Mouse (Mus musculus): ENCODE results near the gene Zrsr2.

Zrsr2 gene

DNA sequence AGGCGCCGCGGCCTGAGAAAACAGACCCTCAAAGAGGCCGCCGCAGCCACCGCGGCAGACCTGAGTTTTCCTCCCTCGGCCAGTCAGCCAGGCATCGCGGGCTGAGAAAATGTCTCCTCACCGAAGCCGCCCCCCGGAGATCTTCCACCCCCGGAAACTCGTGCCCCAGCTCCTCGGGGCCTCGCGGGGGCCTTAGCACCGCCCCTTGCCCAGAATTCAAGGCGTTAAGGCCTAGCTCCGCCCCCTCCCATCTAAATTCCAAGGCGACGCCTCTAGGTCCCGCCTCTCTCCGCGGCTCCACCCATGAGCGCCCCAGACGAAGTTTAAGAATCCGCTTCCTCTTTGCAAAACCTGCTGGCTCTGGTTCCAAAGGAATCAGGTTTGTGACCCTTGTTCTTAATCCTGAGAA lies at the start of gene Zrsr2:
TSS of gene Zrsr2 (minus strand) at position 195 of the 409 bp plus-strand sequence.
- in situ Hi-C loops (cut with MboI; ENCODE audit: low pct_unique_long_range_greater_than_20kb in 1 of 2, low sequenced_read_pairs in 2 of 2, unreplicated experiment in 1 of 2), result loop anchor here (25.0 kb wide), 1 partner anchor 454 kb away; the partner anchor contains the start of gene Piga (in 2 of the 2)

DNA sequence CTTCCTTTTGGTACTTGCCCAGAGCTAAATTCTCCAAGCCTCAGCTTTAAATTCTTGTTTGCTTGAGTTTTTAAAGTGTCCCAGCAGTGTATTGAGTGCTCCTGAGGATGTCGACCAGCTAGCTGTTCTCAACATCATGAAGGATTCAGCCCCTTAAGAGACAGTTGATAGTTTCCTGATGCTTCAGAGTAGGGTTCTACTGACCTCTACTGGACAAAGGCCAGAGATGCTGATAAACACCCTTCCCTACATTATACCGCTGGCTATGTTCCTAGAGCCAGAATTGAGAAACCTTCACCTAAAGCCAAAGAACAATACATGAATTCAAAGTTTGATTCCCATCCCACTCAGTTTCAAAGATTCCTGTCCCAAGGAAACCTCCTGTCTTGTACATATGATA lies 46.3 kb upstream of the Zrsr2 start:
- in situ Hi-C loops (cut with MboI; ENCODE audit: low pct_unique_long_range_greater_than_20kb in 1 of 2, low sequenced_read_pairs in 2 of 2, unreplicated experiment in 1 of 2), result no loop called here

DNA sequence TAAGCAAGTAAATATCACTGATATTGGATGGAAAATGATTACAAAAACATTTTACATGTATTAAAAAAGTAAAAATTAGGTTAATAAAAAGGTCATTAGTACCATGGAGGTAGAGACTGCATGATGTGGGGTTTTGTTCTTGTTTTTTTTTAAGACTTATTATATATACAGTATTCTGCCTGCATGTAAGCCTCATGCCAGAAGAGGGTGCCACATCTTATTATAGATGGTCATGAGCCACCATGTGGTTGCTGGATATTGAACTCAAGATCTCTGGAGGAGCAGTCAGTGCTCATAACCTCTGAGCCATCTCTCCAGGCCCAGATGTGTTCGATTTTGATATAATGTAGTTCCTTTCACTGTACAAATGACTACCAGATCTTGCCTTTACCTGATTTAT lies 41.4 kb upstream of the Zrsr2 start:
- in situ Hi-C loops (cut with MboI; ENCODE audit: low pct_unique_long_range_greater_than_20kb in 1 of 2, low sequenced_read_pairs in 2 of 2, unreplicated experiment in 1 of 2), result no loop called here

DNA sequence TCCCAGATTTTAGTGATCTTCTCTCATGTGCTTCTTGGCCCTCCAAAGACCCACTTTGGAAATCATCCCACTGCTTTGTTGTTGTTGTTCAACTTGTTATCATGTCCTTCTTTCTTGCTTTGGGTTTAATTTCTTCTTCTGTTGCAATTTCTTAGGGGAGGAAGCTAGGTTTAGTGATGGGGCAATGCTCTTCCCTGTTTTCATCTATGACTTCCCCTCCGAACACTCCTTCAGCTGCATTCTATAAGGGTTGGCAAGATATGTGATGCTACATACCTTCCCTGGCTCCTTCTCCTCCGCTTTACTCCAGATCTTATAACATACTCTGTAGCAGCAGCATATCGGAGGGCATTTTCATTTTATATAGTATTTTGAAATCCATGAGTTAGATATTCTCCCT lies 38.3 kb upstream of the Zrsr2 start:
- in situ Hi-C loops (cut with MboI; ENCODE audit: low pct_unique_long_range_greater_than_20kb in 1 of 2, low sequenced_read_pairs in 2 of 2, unreplicated experiment in 1 of 2), result no loop called here

GRCm38 (mm10) chrX:163987718-163988374 lies 29.4 kb upstream of the Zrsr2 start:
- in situ Hi-C loops (cut with MboI; ENCODE audit: low pct_unique_long_range_greater_than_20kb in 1 of 2, low sequenced_read_pairs in 2 of 2, unreplicated experiment in 1 of 2), result no loop called here

GRCm38 (mm10) chrX:163982129-163982528 lies 23.7 kb upstream of the Zrsr2 start:
- in situ Hi-C loops (cut with MboI; ENCODE audit: low pct_unique_long_range_greater_than_20kb in 1 of 2, low sequenced_read_pairs in 2 of 2, unreplicated experiment in 1 of 2), result no loop called here

GRCm38 (mm10) chrX:163981500-163981899 lies 23.0 kb upstream of the Zrsr2 start:
- in situ Hi-C loops (cut with MboI; ENCODE audit: low pct_unique_long_range_greater_than_20kb in 1 of 2, low sequenced_read_pairs in 2 of 2, unreplicated experiment in 1 of 2), result no loop called here

DNA sequence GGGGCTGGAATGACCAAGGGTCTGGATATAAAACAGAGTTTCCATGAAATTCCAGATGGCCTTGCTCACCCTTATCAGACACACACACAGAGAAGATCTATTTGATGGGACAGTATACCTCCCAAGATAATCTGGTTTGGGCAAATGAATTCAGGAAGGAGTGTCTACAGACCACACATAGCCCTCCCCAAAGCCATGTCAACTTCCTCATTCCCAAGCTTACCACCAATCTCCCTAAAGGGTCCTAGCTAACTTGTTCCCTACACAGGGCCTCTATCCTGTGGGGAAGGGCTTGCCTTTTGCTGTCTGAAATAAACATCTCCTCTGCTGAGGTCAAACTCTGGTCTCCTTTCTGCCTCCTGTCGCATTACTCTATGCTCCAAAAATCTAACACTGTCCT lies 22.6 kb upstream of the Zrsr2 start:
- in situ Hi-C loops (cut with MboI; ENCODE audit: low pct_unique_long_range_greater_than_20kb in 1 of 2, low sequenced_read_pairs in 2 of 2, unreplicated experiment in 1 of 2), result no loop called here

DNA sequence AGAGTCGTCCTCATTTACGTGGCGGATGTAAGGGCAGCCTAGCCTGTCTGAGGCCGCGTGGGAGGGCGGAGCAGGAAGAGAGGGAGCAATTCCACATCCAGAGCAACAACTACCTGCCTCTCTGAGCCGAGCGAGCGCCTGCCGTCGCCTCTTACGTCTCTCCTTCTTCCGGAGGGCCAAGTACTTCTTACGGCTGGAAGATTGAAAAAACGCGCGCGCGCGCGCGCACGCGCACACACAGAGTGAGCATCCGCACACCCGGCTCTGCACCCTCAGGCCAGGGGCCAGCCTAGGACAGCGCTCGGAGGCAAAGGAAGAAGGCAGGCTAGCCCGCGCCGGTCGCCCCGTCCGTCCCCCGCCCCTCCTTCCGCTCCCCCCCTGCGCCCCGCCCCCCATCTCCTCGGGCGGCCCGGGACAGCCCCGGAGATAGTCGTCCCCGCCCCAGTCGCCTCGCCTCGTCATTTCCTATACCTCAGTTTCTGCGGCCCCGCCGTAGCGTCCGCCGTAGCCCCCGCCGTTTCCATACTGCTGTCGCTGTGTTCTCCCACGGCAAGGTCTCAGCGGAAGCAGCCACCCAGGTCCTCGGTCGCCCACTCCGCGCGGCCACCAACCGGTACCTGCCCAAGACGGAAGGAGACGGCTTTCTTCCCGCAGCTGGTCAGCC lies 526 bp downstream of the Zrsr2 start:
- in situ Hi-C loops (cut with MboI; ENCODE audit: low pct_unique_long_range_greater_than_20kb in 1 of 2, low sequenced_read_pairs in 2 of 2, unreplicated experiment in 1 of 2), result loop anchor here (25.0 kb wide), 1 partner anchor 454 kb away; the partner anchor contains the start of gene Piga (in 2 of the 2)

GRCm38 (mm10) chrX:163957381-163957780 lies 1.1 kb downstream of the Zrsr2 start:
- in situ Hi-C loops (cut with MboI; ENCODE audit: low pct_unique_long_range_greater_than_20kb in 1 of 2, low sequenced_read_pairs in 2 of 2, unreplicated experiment in 1 of 2), result loop anchor here (25.0 kb wide), 1 partner anchor 455 kb away; the partner anchor contains the start of gene Piga (in 2 of the 2)

DNA sequence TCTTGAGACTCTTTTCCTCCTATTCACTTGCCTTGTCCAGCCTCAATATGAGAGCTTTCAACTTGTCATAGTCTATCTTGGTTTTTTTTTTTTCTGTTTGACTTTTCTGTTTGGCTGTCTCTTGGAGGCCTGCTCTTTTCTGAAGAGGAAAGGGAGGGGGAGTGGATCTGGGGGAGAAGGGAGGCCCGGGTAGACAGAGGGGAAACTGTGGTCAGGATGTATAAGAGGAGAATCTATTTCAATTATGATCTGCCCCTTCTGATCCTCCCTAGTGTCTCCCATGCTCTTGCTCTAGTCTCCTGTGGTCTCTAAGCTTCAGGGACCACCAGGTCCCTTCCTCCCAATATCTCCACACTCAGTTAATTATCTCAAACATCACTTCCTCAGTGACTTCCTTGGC lies 6.8 kb downstream of the Zrsr2 start:
- in situ Hi-C loops (cut with MboI; ENCODE audit: low pct_unique_long_range_greater_than_20kb in 1 of 2, low sequenced_read_pairs in 2 of 2, unreplicated experiment in 1 of 2), result loop anchor here (25.0 kb wide), 1 partner anchor 461 kb away; the partner anchor contains the start of gene Piga (in 2 of the 2)

- in situ Hi-C loops (cut with MboI; ENCODE audit: low pct_unique_long_range_greater_than_20kb in 1 of 2, low sequenced_read_pairs in 2 of 2, unreplicated experiment in 1 of 2), result no loop called here
Measured at GRCm38 (mm10) chrX:163944381-163944780, 14.1 kb downstream of the Zrsr2 start.

DNA sequence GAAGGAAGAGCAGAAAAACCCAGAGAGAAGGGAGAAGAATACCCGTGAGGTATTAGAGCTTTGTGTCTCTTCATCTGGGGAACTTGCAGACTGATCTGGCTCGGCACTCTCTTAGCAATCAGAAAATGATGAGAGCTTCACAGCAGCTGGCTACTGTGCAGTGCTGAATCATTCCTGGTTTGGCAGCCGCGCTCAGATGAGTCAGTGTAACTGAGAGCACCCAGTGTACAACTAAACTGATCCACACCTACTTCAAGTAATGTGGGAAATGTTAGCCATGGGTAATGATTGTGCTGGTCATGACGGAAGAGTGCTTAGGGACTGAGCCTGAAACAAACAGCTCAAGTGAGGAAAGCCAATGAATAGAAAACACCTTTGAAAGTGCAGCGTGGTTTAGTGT lies 19.9 kb downstream of the Zrsr2 start:
- in situ Hi-C loops (cut with MboI; ENCODE audit: low pct_unique_long_range_greater_than_20kb in 1 of 2, low sequenced_read_pairs in 2 of 2, unreplicated experiment in 1 of 2), result no loop called here

GRCm38 (mm10) chrX:163934731-163935130 lies 23.7 kb downstream of the Zrsr2 start:
- in situ Hi-C loops (cut with MboI; ENCODE audit: low pct_unique_long_range_greater_than_20kb in 1 of 2, low sequenced_read_pairs in 2 of 2, unreplicated experiment in 1 of 2), result no loop called here

- in situ Hi-C loops (cut with MboI; ENCODE audit: low pct_unique_long_range_greater_than_20kb in 1 of 2, low sequenced_read_pairs in 2 of 2, unreplicated experiment in 1 of 2), result no loop called here
Measured at GRCm38 (mm10) chrX:163929550-163929949, 28.9 kb downstream of the Zrsr2 start.

DNA sequence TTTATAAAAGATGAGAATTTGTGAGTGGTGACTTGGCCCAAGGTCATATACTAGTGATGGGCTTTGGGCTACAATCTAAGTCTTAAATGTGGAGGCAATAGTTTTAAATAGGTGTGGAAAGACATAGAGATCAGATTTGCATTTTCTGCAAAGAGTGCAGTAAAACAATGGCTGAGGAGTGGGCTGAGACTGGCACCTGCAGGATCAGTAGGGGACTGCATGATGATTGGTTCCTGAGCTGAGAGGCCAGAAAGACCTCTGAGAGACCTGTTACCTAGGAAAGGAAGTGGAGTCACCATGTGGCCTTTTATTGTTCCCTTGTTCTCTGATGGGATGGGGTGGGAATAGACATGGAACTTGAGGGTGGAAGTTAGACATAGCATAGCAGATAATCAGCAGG lies 45.7 kb downstream of the Zrsr2 start:
- in situ Hi-C loops (cut with MboI; ENCODE audit: low pct_unique_long_range_greater_than_20kb in 1 of 2, low sequenced_read_pairs in 2 of 2, unreplicated experiment in 1 of 2), result no loop called here

GRCm38 (mm10) chrX:163909381-163909780 lies 49.1 kb downstream of the Zrsr2 start:
- in situ Hi-C loops (cut with MboI; ENCODE audit: low pct_unique_long_range_greater_than_20kb in 1 of 2, low sequenced_read_pairs in 2 of 2, unreplicated experiment in 1 of 2), result no loop called here

GRCm38 (mm10) chrX:163908337-163909250 lies 49.9 kb downstream of the Zrsr2 start, which contains the start of gene Ap1s2:
TSS of gene Ap1s2 (plus strand) at chrX:163909017.
- in situ Hi-C loops (cut with MboI; ENCODE audit: low pct_unique_long_range_greater_than_20kb in 1 of 2, low sequenced_read_pairs in 2 of 2, unreplicated experiment in 1 of 2), result no loop called here

GRCm38 (mm10) chrX:163908003-163908336 lies 50.5 kb downstream of the Zrsr2 start:
- in situ Hi-C loops (cut with MboI; ENCODE audit: low pct_unique_long_range_greater_than_20kb in 1 of 2, low sequenced_read_pairs in 2 of 2, unreplicated experiment in 1 of 2), result no loop called here
